Mouse (Mus musculus): ENCODE measurements around the gene Nkx2-2. TPM values are rescaled to one million over a fixed set of nuclear protein-coding genes. Genes with fewer than 3 reads are reported as not detected.

Gene Nkx2-2
- not detected in 2 replicates for polyA plus RNA-seq (2014; fragmentation: Nextera tagmentation; extraction: Ambion mirVana)

GRCm38 (mm10) chr2:147193271-147194255, at the start of gene Nkx2-2:
Gene Nkx2-2, minus strand, starts transcription at chr2:147194243.
- WGBS, result under 1% methylated on average over 54 of the region's 54 CpGs
- H3K4me2 ChIP-seq (ENCODE audit: low read length), result peak within 1 kb of the TSS; percentile 65
- H3K36me3 ChIP-seq (ENCODE audit: control insufficient read depth, insufficient read depth, low read length), result no peaks in the 10 kb centered on the region
- no peak within 1 kb of the TSS for H3K27ac ChIP-seq (replicated peaks in 1 of 2; ENCODE audit: control insufficient read depth in 1 of 2, insufficient read depth in 1 of 2, low read depth in 2 of 2, low read length in 2 of 2)
- no peaks in the 10 kb centered on the region for H3K9me3 ChIP-seq (ENCODE audit: control insufficient read depth, low read length)
- H3K4me1 ChIP-seq (ENCODE audit: control insufficient read depth in 2 of 2, insufficient read depth in 2 of 2, low read length in 2 of 2), result peaks cover 4 to 16% of the 10 kb centered on the region in 2 experiments; a peak in 3 of 4 replicates
- peak within 1 kb of the TSS; percentile 42 to 43 for H3K4me3 ChIP-seq (ENCODE audit: control insufficient read depth in 1 of 2, insufficient read depth in 1 of 2, low read depth in 1 of 2, low read length in 2 of 2)
- ATAC-seq (ENCODE audit: insufficient number of reproducible peaks, insufficient read depth, low FRiP score, low read depth), result 0 out of 2 replicates have a peak, but pooled peaks have one; percentile 31
- peaks cover 94% of the 10 kb centered on the region for H3K27me3 ChIP-seq (ENCODE audit: control insufficient read depth, insufficient read depth, low read length)
- no peak within 1 kb of the TSS for H3K9ac ChIP-seq (ENCODE audit: low read length)

GRCm38 (mm10) chr2:147235707-147236290, 41.8 kb upstream of the Nkx2-2 start:
- Histone ChIP-seq H3K36me3 (ENCODE audit: control insufficient read depth, insufficient read depth, low read length) (no peaks in the 10 kb centered on the region), H3K9me3 (ENCODE audit: control insufficient read depth, low read length) (no peaks in the 10 kb centered on the region), H3K9ac (ENCODE audit: low read length) (no peak overlapping the region), H3K4me3 (ENCODE audit: control insufficient read depth in 1 of 2, insufficient read depth in 1 of 2, low read depth in 1 of 2, low read length in 2 of 2) (no peak overlapping the region), H3K4me1 (ENCODE audit: control insufficient read depth in 2 of 2, insufficient read depth in 2 of 2, low read length in 2 of 2) (no peaks in the 10 kb centered on the region), H3K4me2 (ENCODE audit: low read length) (no peak overlapping the region), H3K27ac (replicated peaks in 1 of 2; ENCODE audit: control insufficient read depth in 1 of 2, insufficient read depth in 1 of 2, low read depth in 2 of 2, low read length in 2 of 2) (no peak overlapping the region), H3K27me3 (ENCODE audit: control insufficient read depth, insufficient read depth, low read length) (no peaks in the 10 kb centered on the region)
- 89% methylated on average over 25 of the region's 25 CpGs for WGBS
- no peak for ATAC-seq (ENCODE audit: insufficient number of reproducible peaks, insufficient read depth, low FRiP score, low read depth)

- no peaks in the 10 kb centered on the region for H3K36me3 ChIP-seq (ENCODE audit: control insufficient read depth, insufficient read depth, low read length)
- no peaks in the 10 kb centered on the region for H3K27me3 ChIP-seq (ENCODE audit: control insufficient read depth, insufficient read depth, low read length)
- H3K4me1 ChIP-seq (ENCODE audit: control insufficient read depth in 2 of 2, insufficient read depth in 2 of 2, low read length in 2 of 2), result no peaks in the 10 kb centered on the region
- no peak overlapping the region for H3K4me2 ChIP-seq (ENCODE audit: low read length)
- H3K9me3 ChIP-seq (ENCODE audit: control insufficient read depth, low read length), result no peaks in the 10 kb centered on the region
- H3K4me3 ChIP-seq (ENCODE audit: control insufficient read depth in 1 of 2, insufficient read depth in 1 of 2, low read depth in 1 of 2, low read length in 2 of 2), result no peak overlapping the region
- no peak for ATAC-seq (ENCODE audit: insufficient number of reproducible peaks, insufficient read depth, low FRiP score, low read depth)
- H3K9ac ChIP-seq (ENCODE audit: low read length), result no peak overlapping the region
- no peak overlapping the region for H3K27ac ChIP-seq (replicated peaks in 1 of 2; ENCODE audit: control insufficient read depth in 1 of 2, insufficient read depth in 1 of 2, low read depth in 2 of 2, low read length in 2 of 2)
- 70% methylated on average over 5 of the region's 5 CpGs for WGBS
Observed at GRCm38 (mm10) chr2:147231175-147231574, 37.1 kb upstream of the Nkx2-2 start.

- no peak for ATAC-seq (ENCODE audit: insufficient number of reproducible peaks, insufficient read depth, low FRiP score, low read depth)
Observed at GRCm38 (mm10) chr2:147205076-147205615, 11.1 kb upstream of the Nkx2-2 start.

GRCm38 (mm10) chr2:147194711-147195615, 920 bp upstream of the Nkx2-2 start:
- Histone ChIP-seq H3K4me2 (ENCODE audit: low read length) (peak overlapping the region; percentile 65), H3K4me1 (ENCODE audit: control insufficient read depth in 2 of 2, insufficient read depth in 2 of 2, low read length in 2 of 2) (peaks cover 4 to 16% of the 10 kb centered on the region in 2 experiments; a peak in 3 of 4 replicates), H3K27ac (replicated peaks in 1 of 2; ENCODE audit: control insufficient read depth in 1 of 2, insufficient read depth in 1 of 2, low read depth in 2 of 2, low read length in 2 of 2) (no peak overlapping the region), H3K27me3 (ENCODE audit: control insufficient read depth, insufficient read depth, low read length) (peaks cover 88% of the 10 kb centered on the region), H3K9me3 (ENCODE audit: control insufficient read depth, low read length) (no peaks in the 10 kb centered on the region), H3K4me3 (ENCODE audit: control insufficient read depth in 1 of 2, insufficient read depth in 1 of 2, low read depth in 1 of 2, low read length in 2 of 2) (peak overlapping the region; percentile 42 to 43), H3K9ac (ENCODE audit: low read length) (no peak overlapping the region), H3K36me3 (ENCODE audit: control insufficient read depth, insufficient read depth, low read length) (no peaks in the 10 kb centered on the region)
- 1% methylated on average over 70 of the region's 71 CpGs for WGBS
- ATAC-seq (ENCODE audit: insufficient number of reproducible peaks, insufficient read depth, low FRiP score, low read depth), result no peak

More at GRCm38 (mm10) chr2:147205076-147205615, 11.1 kb upstream of the Nkx2-2 start:
- Histone ChIP-seq H3K36me3 (ENCODE audit: control insufficient read depth, insufficient read depth, low read length) (no peaks in the 10 kb centered on the region), H3K9me3 (ENCODE audit: control insufficient read depth, low read length) (no peaks in the 10 kb centered on the region), H3K4me3 (ENCODE audit: control insufficient read depth in 1 of 2, insufficient read depth in 1 of 2, low read depth in 1 of 2, low read length in 2 of 2) (no peak overlapping the region), H3K27ac (replicated peaks in 1 of 2; ENCODE audit: control insufficient read depth in 1 of 2, insufficient read depth in 1 of 2, low read depth in 2 of 2, low read length in 2 of 2) (no peak overlapping the region), H3K4me1 (ENCODE audit: control insufficient read depth in 2 of 2, insufficient read depth in 2 of 2, low read length in 2 of 2) (peaks cover 2 to 5% of the 10 kb centered on the region in 2 experiments; a peak in 3 of 4 replicates), H3K4me2 (ENCODE audit: low read length) (no peak overlapping the region), H3K9ac (ENCODE audit: low read length) (no peak overlapping the region), H3K27me3 (ENCODE audit: control insufficient read depth, insufficient read depth, low read length) (no peaks in the 10 kb centered on the region; the same call in 1 of the 2 replicates)
- 18% methylated on average over 4 of the region's 4 CpGs for WGBS

- H3K4me1 ChIP-seq (ENCODE audit: control insufficient read depth in 2 of 2, insufficient read depth in 2 of 2, low read length in 2 of 2), result peaks cover 4 to 16% of the 10 kb centered on the region in 2 experiments; a peak in 3 of 4 replicates
- no peak overlapping the region for H3K4me3 ChIP-seq (ENCODE audit: control insufficient read depth in 1 of 2, insufficient read depth in 1 of 2, low read depth in 1 of 2, low read length in 2 of 2)
- 5% methylated on average over 13 of the region's 13 CpGs for WGBS
- no peak overlapping the region for H3K4me2 ChIP-seq (ENCODE audit: low read length)
- no peak overlapping the region for H3K27ac ChIP-seq (replicated peaks in 1 of 2; ENCODE audit: control insufficient read depth in 1 of 2, insufficient read depth in 1 of 2, low read depth in 2 of 2, low read length in 2 of 2)
- no peaks in the 10 kb centered on the region for H3K9me3 ChIP-seq (ENCODE audit: control insufficient read depth, low read length)
- ATAC-seq (ENCODE audit: insufficient number of reproducible peaks, insufficient read depth, low FRiP score, low read depth), result no peak
- peaks cover 94% of the 10 kb centered on the region for H3K27me3 ChIP-seq (ENCODE audit: control insufficient read depth, insufficient read depth, low read length)
- H3K36me3 ChIP-seq (ENCODE audit: control insufficient read depth, insufficient read depth, low read length), result no peaks in the 10 kb centered on the region
- H3K9ac ChIP-seq (ENCODE audit: low read length), result no peak overlapping the region
Observed at GRCm38 (mm10) chr2:147192731-147193130, 1.3 kb downstream of the Nkx2-2 start.
